Mouse (Mus musculus) hindbrain, embryonic 10.5 days (tissue): ENCODE results near the gene Ankrd44. TPM values are rescaled to one million over a fixed set of nuclear protein-coding genes. Genes with fewer than 3 reads are reported as not detected.
A peak's percentile ranks its signal among the peaks of the same experiment; 100 is the strongest.
"Not testable (repeated sequence)": the region's sequence is repeated elsewhere in the genome, so short reads cannot be mapped to it uniquely, and the experiment has no call there.

Source experiments
- DNase-seq: peaks from one replicate; pipeline ENCODE4 v3.0.0-alpha.2; 2017; ENCODE audit warnings: low spot score
- H3K27ac ChIP-seq: fragments of 300-500 bp; sonication (generic); 2 replicates; pipeline ENCODE4 v1.5.1; 2016; ENCODE audit warnings: mild to moderate bottlenecking, moderate library complexity
- H3K27me3 ChIP-seq: fragments of 300-500 bp; sonication (generic); 2 replicates; pipeline ENCODE4 v1.6.1; 2016; ENCODE audit warnings: mild to moderate bottlenecking; ENCODE audit not compliant: poor library complexity, insufficient read depth, severe bottlenecking
- H3K36me3 ChIP-seq: fragments of 300-500 bp; sonication (generic); 2 replicates; pipeline ENCODE4 v1.6.1; 2016; ENCODE audit warnings: mild to moderate bottlenecking, moderate library complexity
- H3K4me1 ChIP-seq: fragments of 300-500 bp; sonication (generic); replicated peaks from 2 replicates; pipeline ENCODE4 v1.6.1; 2016; ENCODE audit warnings: mild to moderate bottlenecking
- H3K4me3 ChIP-seq: fragments of 300-500 bp; sonication (generic); 2 replicates; pipeline ENCODE4 v1.5.1; 2016; ENCODE audit warnings: mild to moderate bottlenecking, moderate library complexity
- H3K9me3 ChIP-seq: fragments of 300-500 bp; sonication (generic); 2 replicates; pipeline ENCODE4 v1.6.1; 2016; ENCODE audit warnings: mild to moderate bottlenecking, moderate library complexity
- WGBS: fragments of 180-500 bp; shearing (Covaris S2); methylation state at CpG from one replicate; pipeline ENCODE4 v1.1.7; 2016; 5-methylcytosine and 5-hydroxymethylcytosine counted together
- polyA plus RNA-seq: library from polyadenylated mRNA; unstranded; fragments of >200 nt; fragmentation: Nextera tagmentation; extraction: Ambion mirVana; gene quantifications from 2 replicates; pipeline ENCODE4 v1.2.1, GENCODE M21; 2016

Gene Ankrd44
- polyA plus RNA-seq, result 11.0 and 11.9 TPM in 2 replicates

DNA sequence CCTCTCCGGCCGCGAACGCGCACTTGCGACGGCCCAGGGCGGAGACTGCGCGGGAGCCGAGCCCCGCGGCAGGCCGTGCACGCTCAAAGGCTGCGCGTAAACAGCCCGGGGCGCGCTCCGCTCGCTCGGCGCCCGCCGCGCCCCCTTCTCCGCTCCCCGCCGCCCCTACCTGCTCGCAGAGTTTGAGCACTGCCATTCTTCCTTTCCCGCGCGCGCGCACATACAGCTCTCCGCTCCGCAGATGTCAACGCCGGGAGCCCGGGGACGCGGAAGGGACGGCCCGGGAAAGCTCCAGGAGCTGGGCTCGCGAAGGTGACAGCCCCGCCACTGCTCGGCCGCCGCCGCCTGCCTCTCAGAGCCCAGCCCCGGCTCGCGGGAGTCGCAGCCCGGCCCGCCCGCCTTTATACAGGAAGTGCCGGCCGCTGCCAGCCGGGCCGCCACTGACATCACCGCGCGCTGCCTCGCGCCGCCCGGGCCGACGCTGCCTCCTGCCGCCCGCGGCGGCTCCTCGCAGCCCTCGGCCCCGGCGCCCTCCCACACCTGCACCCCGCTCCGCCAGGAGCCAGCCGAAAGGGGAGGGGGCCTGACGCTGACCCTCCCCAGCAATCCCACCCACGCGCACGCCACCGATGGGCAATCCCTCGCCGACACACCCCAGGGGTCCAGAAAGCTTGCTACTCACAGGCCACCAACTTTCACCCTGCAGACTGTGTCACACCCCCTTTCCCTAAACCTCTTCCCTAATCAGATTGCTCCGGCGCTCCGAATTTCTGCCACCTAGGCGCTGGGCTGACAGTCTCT is at the start of gene Ankrd44:
Ankrd44 (minus strand) TSS at position 417 of the 801 bp plus-strand sequence.
- Histone ChIP-seq H3K4me1 (peaks cover 23% of the 10 kb centered on the region), H3K27me3 (peaks cover 26% of the 10 kb centered on the region), H3K9me3 (no peaks in the 10 kb centered on the region), H3K4me3 (peak within 1 kb of the TSS; percentile 85), H3K36me3 (no peaks in the 10 kb centered on the region), H3K27ac (peak within 1 kb of the TSS; percentile 92)
- WGBS, result under 1% methylated on average over 94 of the region's 94 CpGs
- peak; percentile 83 for DNase-seq

DNA sequence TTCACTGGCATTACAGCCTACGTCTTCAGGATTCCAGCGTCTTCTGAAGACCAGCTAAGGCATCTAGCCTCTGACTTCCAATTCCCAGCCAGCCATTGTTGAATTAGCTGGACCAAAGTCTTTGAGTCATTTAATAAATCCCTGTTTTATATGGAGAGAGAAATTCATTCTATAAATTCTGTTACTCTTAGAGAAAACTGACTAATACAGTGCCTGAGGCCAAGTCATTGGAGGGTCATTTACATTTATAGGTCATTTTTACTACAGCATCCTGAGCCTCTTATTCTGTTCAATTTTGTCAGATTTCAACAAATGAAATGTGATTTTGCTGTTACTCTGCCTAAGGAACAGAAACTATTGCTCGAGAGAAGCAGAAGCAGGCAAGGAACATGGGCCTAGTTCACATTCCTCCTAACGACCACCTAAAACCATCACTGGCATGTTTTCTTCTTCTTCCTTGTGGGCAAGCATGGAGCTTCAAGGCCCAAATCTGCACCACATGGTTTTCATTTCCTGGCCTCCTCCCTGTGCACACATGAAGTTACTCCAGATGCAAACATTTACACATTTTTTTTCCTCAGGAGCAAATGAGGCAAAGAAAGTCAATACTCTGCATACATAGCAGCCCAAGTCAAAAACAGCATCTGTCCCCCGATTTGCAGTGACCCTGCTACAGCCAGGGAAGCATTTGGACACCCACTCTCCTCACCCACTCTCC is 45.7 kb upstream of the Ankrd44 start:
- no peak overlapping the region for H3K4me3 ChIP-seq
- no peaks in the 10 kb centered on the region for H3K36me3 ChIP-seq
- no peaks in the 10 kb centered on the region for H3K9me3 ChIP-seq
- no peak for DNase-seq
- H3K27me3 ChIP-seq, result no peaks in the 10 kb centered on the region
- H3K27ac ChIP-seq, result no peak overlapping the region
- 79% methylated on average over 5 of the region's 5 CpGs for WGBS
- 0 out of 2 replicates have a peak, but pooled peaks cover 3% of the 10 kb centered on the region for H3K4me1 ChIP-seq

DNA sequence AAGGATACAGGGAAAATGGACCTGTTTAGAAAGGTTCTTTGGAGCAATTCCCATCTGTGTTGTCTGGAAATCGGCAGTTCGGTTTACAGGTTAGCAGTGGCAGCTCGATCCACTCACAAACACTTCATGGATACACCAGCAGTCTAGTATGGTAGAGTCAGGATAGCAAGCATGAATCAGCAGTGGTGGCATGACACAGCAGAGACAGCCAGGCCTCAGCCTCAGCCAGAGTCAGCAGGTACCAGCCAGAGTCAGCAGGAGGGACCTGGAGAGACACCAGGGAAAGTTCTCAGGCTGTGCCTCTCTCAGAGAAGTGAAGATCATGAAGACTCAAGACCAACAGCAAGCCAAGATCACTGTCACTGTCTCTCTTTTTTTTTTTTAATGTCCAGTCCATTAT is 40.7 kb upstream of the Ankrd44 start:
- H3K36me3 ChIP-seq, result no peaks in the 10 kb centered on the region
- no peaks in the 10 kb centered on the region for H3K9me3 ChIP-seq
- no peak for DNase-seq
- H3K4me3 ChIP-seq, result no peak overlapping the region
- no peaks in the 10 kb centered on the region for H3K27me3 ChIP-seq
- H3K4me1 ChIP-seq, result 0 out of 2 replicates have a peak, but pooled peaks cover 7% of the 10 kb centered on the region
- H3K27ac ChIP-seq, result no peak overlapping the region
- 94% methylated on average over 3 of the region's 3 CpGs for WGBS

DNA sequence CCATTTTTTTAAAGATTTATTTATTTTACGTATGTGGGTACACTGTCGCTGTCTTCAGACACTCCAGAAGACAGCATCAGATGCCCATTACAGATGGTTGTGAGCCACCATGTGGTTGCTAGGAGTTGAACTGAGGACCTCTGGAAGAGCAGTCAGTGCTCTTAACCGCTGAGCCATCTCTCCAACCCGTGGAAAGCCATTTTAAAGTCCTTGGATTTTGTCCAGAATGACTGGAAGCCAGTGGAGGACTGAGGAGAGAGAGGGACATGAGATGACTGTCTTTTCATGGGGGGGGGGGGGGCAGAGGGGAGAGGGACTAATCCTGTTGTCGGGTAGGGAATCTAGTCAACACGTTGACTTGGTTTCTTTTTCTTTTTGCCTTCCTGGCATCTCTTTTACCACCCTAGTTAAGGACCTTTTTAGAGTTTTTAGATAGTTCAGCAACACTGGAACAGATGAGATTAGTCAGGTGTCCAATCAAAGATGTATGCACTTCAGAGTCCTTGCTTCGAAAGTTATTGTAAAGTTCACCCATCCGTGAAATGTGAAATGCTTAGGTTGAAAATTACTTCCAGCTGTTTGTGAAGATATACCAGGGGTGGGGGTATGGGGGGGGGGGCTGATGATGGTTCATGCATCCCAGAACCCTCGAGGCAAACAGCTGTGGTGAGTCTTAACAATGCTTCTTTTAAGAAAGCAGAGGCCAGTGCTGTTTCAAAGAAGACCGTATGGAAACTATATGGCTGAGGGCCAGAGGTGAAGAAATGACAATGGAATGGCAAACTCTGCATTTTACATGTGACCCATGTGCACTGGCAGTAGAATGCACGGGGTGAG is 39.2 kb upstream of the Ankrd44 start:
- no peak overlapping the region for H3K4me3 ChIP-seq
- 0 out of 2 replicates have a peak, but pooled peaks cover 7% of the 10 kb centered on the region for H3K4me1 ChIP-seq
- no peaks in the 10 kb centered on the region for H3K27me3 ChIP-seq
- DNase-seq, result no peak
- no peaks in the 10 kb centered on the region for H3K36me3 ChIP-seq
- no peaks in the 10 kb centered on the region for H3K9me3 ChIP-seq
- no peak overlapping the region for H3K27ac ChIP-seq
- WGBS, result 68% methylated on average over 11 of the region's 11 CpGs

DNA sequence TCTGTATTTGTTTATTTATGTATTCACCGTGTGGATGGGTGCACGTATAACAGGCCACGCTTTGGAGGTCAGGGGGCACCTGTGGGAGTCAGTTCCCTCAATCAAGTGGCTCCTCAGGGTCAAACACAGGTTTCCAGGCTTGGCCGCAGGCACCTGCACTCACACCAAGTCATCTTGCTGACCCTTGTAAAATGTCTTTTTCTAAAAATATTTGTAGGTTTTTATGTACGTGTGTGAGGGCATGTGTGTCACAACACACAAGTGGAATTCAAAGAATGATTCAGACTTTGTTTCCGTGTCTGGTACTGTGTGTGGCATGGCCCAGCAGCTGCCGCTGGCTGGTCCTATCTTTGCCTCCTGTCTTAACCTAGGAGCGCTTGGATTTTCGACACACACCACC is 35.5 kb upstream of the Ankrd44 start:
- no peaks in the 10 kb centered on the region for H3K9me3 ChIP-seq
- 85% methylated on average over 9 of the region's 9 CpGs for WGBS
- 0 out of 2 replicates have a peak, but pooled peaks cover 7% of the 10 kb centered on the region for H3K4me1 ChIP-seq
- H3K27ac ChIP-seq, result no peak overlapping the region
- no peak for DNase-seq
- H3K4me3 ChIP-seq, result no peak overlapping the region
- no peaks in the 10 kb centered on the region for H3K27me3 ChIP-seq
- no peaks in the 10 kb centered on the region for H3K36me3 ChIP-seq

DNA sequence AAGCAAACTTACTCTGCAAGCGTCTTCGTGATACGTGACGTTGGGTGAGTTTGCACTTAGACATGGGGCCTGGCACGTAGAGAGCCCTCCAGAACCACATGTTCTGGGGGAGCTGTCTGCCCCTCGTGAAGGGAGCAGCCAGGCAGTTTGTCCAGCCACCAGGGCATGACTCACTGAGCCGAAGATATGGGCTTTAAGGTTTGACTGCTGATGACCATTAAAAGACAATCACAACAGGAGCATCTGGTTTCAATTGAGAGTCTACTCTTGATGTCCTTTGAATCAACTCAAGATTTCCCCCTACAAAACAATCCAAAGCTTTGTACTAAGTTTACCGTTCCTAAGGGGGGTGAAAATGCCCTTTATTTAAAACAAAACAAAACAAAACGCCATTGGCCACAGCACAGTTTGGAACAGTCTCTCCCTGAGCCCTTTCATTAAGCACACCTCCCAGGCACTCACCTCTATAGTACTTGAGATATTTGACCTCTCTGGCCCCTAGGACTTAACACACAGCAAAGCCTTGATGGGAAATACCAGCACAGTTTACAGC is 34.5 kb upstream of the Ankrd44 start:
- Histone ChIP-seq H3K27ac (no peak overlapping the region), H3K4me1 (0 out of 2 replicates have a peak, but pooled peaks cover 4% of the 10 kb centered on the region), H3K9me3 (no peaks in the 10 kb centered on the region), H3K4me3 (no peak overlapping the region), H3K36me3 (no peaks in the 10 kb centered on the region), H3K27me3 (no peaks in the 10 kb centered on the region)
- 66% methylated on average over 9 of the region's 9 CpGs for WGBS
- no peak for DNase-seq

DNA sequence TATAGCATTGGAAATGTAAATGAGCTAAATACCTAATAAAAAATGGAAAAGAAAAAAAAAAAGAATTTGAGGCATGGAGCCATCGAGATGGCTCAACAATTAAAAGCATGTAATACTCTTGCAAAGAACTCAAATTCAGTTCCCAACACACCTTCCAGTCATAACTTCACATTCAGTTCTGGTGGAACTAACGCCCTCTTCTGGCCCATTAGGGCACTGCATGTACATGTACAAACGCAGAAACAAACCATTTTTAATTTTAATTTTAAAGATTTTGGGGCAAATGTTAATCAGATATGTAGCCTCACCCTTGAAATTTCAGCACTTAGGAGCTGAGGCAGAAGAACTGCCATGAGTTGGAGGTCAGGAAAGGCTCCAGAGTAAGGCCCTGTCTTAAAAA is 32.3 kb upstream of the Ankrd44 start:
- no peak overlapping the region for H3K4me3 ChIP-seq
- H3K4me1 ChIP-seq, result no peaks in the 10 kb centered on the region
- WGBS, result 74% methylated on average over 3 of the region's 3 CpGs
- H3K9me3 ChIP-seq, result no peaks in the 10 kb centered on the region
- H3K36me3 ChIP-seq, result no peaks in the 10 kb centered on the region
- H3K27ac ChIP-seq, result no peak overlapping the region
- H3K27me3 ChIP-seq, result no peaks in the 10 kb centered on the region
- no peak for DNase-seq

DNA sequence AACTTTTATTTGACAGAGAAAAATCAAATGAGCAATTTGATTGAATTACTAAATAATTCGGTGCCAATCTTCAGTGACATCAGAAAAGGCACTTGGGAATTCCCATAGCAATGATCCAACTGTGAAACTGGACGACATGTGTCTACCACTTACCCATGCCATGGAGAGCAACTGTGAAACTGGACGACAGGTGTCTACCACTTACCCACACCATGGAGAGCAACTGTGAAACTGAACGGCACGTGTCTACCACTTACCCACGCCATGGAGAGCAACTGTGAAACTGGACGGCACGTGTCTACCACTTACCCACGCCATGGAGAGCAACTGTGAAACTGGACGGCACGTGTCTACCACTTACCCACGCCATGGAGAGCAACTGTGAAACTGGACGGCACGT is 30.8 kb upstream of the Ankrd44 start:
- not testable (repeated sequence) for H3K36me3 ChIP-seq, H3K27me3 ChIP-seq, H3K4me1 ChIP-seq, H3K4me3 ChIP-seq, H3K9me3 ChIP-seq, DNase-seq, H3K27ac ChIP-seq
- 93% methylated on average over 14 of the region's 14 CpGs for WGBS

DNA sequence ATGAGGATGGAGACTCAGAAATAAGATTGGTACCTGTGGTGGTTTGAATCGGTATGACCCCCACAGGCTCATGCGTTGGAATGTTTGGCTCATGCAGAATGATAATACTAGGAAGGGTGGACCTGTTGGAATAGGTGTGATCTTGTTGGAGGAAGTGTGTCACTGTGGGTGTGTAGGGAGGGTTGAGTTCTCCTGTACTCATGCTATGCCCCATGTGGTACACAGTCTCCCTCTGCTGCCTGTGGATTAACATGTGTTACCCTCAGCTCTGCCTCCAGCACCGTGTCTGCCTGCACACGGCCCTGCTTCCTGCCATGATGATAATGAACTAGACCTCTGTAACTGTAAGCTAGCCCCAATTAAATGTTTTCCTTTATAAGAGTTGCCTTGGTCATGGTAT is 28.7 kb upstream of the Ankrd44 start:
- Histone ChIP-seq H3K27ac (no peak overlapping the region), H3K4me3 (no peak overlapping the region), H3K4me1 (no peaks in the 10 kb centered on the region), H3K36me3 (no peaks in the 10 kb centered on the region), H3K9me3 (no peaks in the 10 kb centered on the region), H3K27me3 (no peaks in the 10 kb centered on the region)
- WGBS, result 87% methylated on average over 4 of the region's 4 CpGs
- DNase-seq, result no peak

DNA sequence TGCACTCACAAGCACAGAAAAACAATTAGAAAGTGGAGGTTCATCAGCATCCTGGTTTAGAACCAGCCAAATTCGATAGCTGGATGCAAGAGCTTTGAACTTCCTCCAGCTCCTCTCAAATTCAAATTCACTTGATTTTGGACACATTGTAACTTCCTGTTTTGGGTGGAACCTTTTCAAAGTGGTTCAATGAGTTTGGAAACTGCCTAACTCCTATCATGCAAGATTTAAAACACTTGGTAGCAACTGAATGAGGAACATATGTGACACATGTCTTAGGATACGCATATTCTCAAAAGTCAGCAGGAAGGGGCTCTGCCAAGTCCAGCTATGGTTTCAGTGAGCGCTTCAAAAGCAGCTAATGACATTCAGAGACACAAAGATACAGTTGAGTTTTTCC is 18.5 kb upstream of the Ankrd44 start:
- no peak overlapping the region for H3K27ac ChIP-seq
- 81% methylated on average over 3 of the region's 3 CpGs for WGBS
- no peaks in the 10 kb centered on the region for H3K4me1 ChIP-seq
- H3K4me3 ChIP-seq, result no peak overlapping the region
- DNase-seq, result no peak
- H3K36me3 ChIP-seq, result no peaks in the 10 kb centered on the region
- no peaks in the 10 kb centered on the region for H3K27me3 ChIP-seq
- no peaks in the 10 kb centered on the region for H3K9me3 ChIP-seq

DNA sequence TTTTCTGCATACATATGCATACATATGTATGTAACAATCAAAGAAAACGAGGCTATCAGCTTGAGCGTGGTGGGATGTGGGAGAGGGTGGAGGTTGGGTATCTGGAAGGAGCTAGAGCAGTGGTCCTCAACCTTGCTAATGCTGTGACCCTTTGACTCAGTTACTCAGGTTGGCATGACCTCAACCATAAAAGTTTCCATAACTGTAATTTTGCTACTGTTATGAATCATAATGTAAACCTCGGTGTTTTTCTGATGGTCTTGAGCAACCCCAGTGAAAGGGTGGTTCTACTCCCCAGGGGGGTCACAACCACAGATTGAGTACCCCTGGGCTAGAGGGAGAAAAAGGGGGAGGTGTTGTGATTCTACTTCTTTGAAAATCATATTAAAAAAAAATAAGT is 9.3 kb upstream of the Ankrd44 start:
- Histone ChIP-seq H3K9me3 (no peaks in the 10 kb centered on the region), H3K4me1 (peaks cover 6% of the 10 kb centered on the region; the same call in 1 of the 2 replicates), H3K27me3 (no peaks in the 10 kb centered on the region), H3K27ac (no peak overlapping the region), H3K36me3 (no peaks in the 10 kb centered on the region), H3K4me3 (no peak overlapping the region)
- 85% methylated on average over 3 of the region's 3 CpGs for WGBS
- DNase-seq, result no peak

DNA sequence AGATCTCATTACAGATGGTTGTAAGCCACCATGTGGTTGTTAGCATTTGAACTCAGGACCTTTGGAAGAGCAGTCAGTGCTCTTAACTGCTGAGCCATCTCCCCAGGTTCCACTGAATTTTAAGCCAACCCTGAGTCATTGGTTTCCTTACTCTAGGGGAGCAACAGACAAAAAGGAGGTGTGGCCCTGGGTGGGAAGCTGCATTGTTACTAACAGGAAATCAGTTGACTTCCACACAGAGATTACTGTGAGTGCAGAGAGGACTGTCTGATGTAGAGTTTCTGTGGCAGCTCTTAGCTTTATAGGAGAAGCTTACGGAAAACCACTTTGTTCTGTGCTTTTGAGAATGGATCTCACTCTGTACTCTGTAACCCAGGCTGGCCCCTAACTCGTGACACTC is 8.7 kb upstream of the Ankrd44 start:
- H3K4me1 ChIP-seq, result peaks cover 6% of the 10 kb centered on the region; the same call in 1 of the 2 replicates
- no peak for DNase-seq
- WGBS, result 74% methylated on average over 2 of the region's 2 CpGs
- H3K4me3 ChIP-seq, result no peak overlapping the region
- H3K27ac ChIP-seq, result no peak overlapping the region
- no peaks in the 10 kb centered on the region for H3K36me3 ChIP-seq
- H3K27me3 ChIP-seq, result no peaks in the 10 kb centered on the region
- H3K9me3 ChIP-seq, result no peaks in the 10 kb centered on the region
